Mouse (Mus musculus): ENCODE measurements around the gene Rabgap1l. TPM values are rescaled to one million over a fixed set of nuclear protein-coding genes. Genes with fewer than 3 reads are reported as not detected.
A peak's percentile ranks its signal among the peaks of the same experiment; 100 is the strongest.

Gene Rabgap1l
- polyA plus RNA-seq, 1 experiment from 2014 or later = 27.0 TPM

DNA sequence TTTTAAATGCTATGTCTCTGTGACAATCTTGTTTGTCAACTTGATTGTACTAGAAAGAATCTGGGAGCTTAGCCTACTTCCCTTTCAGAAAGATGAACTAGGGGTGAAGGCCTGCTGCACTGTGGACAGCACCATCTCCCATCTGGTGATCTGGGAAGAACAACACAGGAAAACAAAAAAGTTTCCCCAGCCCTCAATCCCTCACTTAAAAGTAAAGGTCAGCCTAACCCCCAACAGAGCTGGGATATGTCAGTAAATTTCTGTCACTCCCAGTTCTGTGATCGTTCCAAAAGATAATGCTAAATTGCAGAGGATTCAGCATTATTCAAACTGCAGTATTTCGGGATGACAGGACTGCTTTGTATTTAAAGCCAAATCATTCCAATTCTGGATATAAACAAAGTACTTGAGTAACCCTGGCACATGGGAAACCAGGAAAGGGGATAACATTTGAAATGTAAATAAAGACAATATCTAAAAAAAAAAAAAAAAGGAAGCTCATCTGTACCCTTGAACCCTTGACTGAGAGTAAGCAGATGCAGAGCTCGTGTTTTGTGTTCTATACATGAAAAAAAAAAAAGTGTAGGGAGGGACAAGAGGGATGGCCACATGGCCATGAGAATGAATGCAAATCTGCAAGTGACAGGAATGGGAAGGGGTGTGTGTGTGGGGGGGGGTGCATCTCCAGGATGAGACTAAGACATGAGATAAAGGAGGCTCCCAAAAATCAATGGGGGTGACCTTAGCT is 511.5 kb downstream of the Rabgap1l start:
- H3K9me3 ChIP-seq (replicated peaks; ENCODE audit: control insufficient read depth, low read length) = no peaks in the 10 kb centered on the region
- ATAC-seq (ENCODE audit: insufficient read depth, low FRiP score) = no peak; the same call in 1 of the 2 replicates
- H3K27ac ChIP-seq (ENCODE audit: low read length) = no peak overlapping the region
- H3K9ac ChIP-seq (ENCODE audit: low read length) = no peak overlapping the region
- no peaks in the 10 kb centered on the region for H3K4me1 ChIP-seq (ENCODE audit: control insufficient read depth, insufficient read depth, low read length)
- no peak overlapping the region for H3K4me3 ChIP-seq (replicated peaks; ENCODE audit: low read length)
- no peaks in the 10 kb centered on the region for H3K27me3 ChIP-seq (ENCODE audit: control insufficient read depth, insufficient read depth, low read length)
- 37% methylated on average over 3 of the region's 3 CpGs for whole genome bisulfite sequencing
- H3K4me2 ChIP-seq (ENCODE audit: low read depth, low read length) = no peak overlapping the region
- H3K36me3 ChIP-seq (ENCODE audit: control insufficient read depth, insufficient read depth, low read length) = no peaks in the 10 kb centered on the region

DNA sequence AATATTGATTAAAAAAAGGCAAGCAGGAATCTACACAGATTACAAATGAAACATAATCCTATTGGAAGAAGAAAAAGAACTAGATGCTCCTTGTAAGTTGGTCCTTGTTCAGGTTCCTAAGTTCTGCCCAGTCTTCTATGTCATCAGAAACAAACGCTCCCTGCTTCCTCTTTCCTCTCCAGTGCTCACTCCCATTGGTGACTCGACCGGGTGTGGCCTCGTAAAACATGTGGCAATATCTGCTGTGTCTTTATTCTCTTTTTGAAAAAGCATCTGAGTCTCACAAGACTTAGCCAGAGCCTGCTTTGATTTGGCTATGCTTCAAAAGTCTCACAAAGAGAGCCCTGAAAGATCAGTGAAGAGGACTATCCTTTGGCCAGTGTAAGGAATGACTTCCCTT is 512.4 kb downstream of the Rabgap1l start:
- Histone ChIP-seq H3K27ac (ENCODE audit: low read length) (no peak overlapping the region), H3K9ac (ENCODE audit: low read length) (no peak overlapping the region), H3K4me1 (ENCODE audit: control insufficient read depth, insufficient read depth, low read length) (no peaks in the 10 kb centered on the region; the same call in 1 of the 2 replicates), H3K36me3 (ENCODE audit: control insufficient read depth, insufficient read depth, low read length) (no peaks in the 10 kb centered on the region), H3K9me3 (replicated peaks; ENCODE audit: control insufficient read depth, low read length) (no peaks in the 10 kb centered on the region), H3K4me2 (ENCODE audit: low read depth, low read length) (no peak overlapping the region), H3K27me3 (ENCODE audit: control insufficient read depth, insufficient read depth, low read length) (no peaks in the 10 kb centered on the region), H3K4me3 (replicated peaks; ENCODE audit: low read length) (no peak overlapping the region)
- WGBS = 59% methylated on average over 4 of the region's 4 CpGs
- ATAC-seq (ENCODE audit: insufficient read depth, low FRiP score) = 0 out of 2 replicates have a peak, but pooled peaks have one; percentile 25

GRCm38 (mm10) chr1:160277940-160278682 is 514.9 kb downstream of the Rabgap1l start:
- Histone ChIP-seq H3K36me3 (ENCODE audit: control insufficient read depth, insufficient read depth, low read length) (no peaks in the 10 kb centered on the region), H3K27me3 (ENCODE audit: control insufficient read depth, insufficient read depth, low read length) (no peaks in the 10 kb centered on the region), H3K4me3 (replicated peaks; ENCODE audit: low read length) (no peak overlapping the region), H3K9me3 (replicated peaks; ENCODE audit: control insufficient read depth, low read length) (no peaks in the 10 kb centered on the region), H3K9ac (ENCODE audit: low read length) (no peak overlapping the region), H3K4me2 (ENCODE audit: low read depth, low read length) (no peak overlapping the region), H3K27ac (ENCODE audit: low read length) (no peak overlapping the region), H3K4me1 (ENCODE audit: control insufficient read depth, insufficient read depth, low read length) (no peaks in the 10 kb centered on the region; the same call in 1 of the 2 replicates)
- no peak for ATAC-seq (ENCODE audit: insufficient read depth, low FRiP score)
- 86% methylated on average over 3 of the region's 3 CpGs for WGBS

DNA sequence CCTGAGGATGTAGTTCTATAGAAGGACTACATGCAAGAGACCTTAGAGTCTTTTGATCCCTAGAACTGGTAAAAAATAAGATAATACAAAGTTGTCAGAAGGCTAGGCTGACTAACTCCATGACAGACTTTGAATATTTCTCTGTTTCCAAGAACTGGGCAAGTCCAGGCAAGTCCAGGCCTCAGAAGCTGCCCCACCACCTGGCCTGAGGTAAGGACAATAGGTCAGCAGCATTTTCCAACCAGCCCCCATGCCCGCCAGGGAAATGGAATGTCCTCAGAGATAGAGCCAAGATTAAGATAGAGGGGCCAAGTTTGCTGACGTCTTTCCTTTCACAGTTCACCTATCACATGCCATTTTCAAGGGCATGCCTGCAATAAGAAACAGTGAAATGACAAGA is 517.8 kb downstream of the Rabgap1l start:
- Histone ChIP-seq H3K4me1 (ENCODE audit: control insufficient read depth, insufficient read depth, low read length) (peaks cover 9% of the 10 kb centered on the region; the same call in 1 of the 2 replicates), H3K4me2 (ENCODE audit: low read depth, low read length) (no peak overlapping the region), H3K4me3 (replicated peaks; ENCODE audit: low read length) (no peak overlapping the region), H3K9ac (ENCODE audit: low read length) (no peak overlapping the region), H3K9me3 (replicated peaks; ENCODE audit: control insufficient read depth, low read length) (no peaks in the 10 kb centered on the region), H3K27me3 (ENCODE audit: control insufficient read depth, insufficient read depth, low read length) (no peaks in the 10 kb centered on the region), H3K27ac (ENCODE audit: low read length) (no peak overlapping the region), H3K36me3 (ENCODE audit: control insufficient read depth, insufficient read depth, low read length) (no peaks in the 10 kb centered on the region)
- 56% methylated on average over 2 of the region's 2 CpGs for WGBS
- ATAC-seq (ENCODE audit: insufficient read depth, low FRiP score) = no peak

DNA sequence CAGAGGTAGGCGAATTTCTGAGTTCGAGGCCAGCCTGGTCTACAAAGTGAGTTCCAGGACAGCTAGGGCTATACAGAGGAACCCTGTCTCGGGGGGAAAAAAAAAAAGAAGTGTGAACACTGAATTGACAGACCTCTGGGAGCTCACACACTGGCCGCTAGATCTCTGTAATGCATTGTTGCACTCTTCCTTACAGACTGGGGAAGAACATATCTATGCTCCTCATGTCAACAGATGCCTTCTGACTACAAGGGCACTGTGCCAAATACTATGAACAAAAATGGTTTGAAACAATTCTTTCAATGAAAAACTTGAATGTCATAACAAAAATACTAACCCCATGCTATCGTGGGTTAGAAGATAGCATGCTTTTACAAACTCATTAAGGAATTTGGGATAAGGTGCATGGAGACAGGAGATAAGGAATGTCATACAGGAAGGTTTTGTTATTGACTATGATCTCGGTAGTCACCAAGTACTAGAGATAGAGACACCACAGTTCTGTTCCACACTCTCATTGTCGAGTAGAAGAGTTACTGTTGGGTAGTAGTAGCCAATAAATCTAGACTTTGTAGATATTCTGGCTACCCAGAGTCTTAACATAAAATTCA is 519.8 kb downstream of the Rabgap1l start:
- ATAC-seq (ENCODE audit: insufficient read depth, low FRiP score) = no peak
- no peaks in the 10 kb centered on the region for H3K27me3 ChIP-seq (ENCODE audit: control insufficient read depth, insufficient read depth, low read length)
- no peak overlapping the region for H3K27ac ChIP-seq (ENCODE audit: low read length)
- H3K4me3 ChIP-seq (replicated peaks; ENCODE audit: low read length) = no peak overlapping the region
- H3K9me3 ChIP-seq (replicated peaks; ENCODE audit: control insufficient read depth, low read length) = no peaks in the 10 kb centered on the region
- H3K9ac ChIP-seq (ENCODE audit: low read length) = no peak overlapping the region
- H3K36me3 ChIP-seq (ENCODE audit: control insufficient read depth, insufficient read depth, low read length) = no peaks in the 10 kb centered on the region
- peaks cover 9% of the 10 kb centered on the region; the same call in 1 of the 2 replicates for H3K4me1 ChIP-seq (ENCODE audit: control insufficient read depth, insufficient read depth, low read length)
- H3K4me2 ChIP-seq (ENCODE audit: low read depth, low read length) = no peak overlapping the region
- WGBS = 77% methylated on average over 7 of the region's 7 CpGs

- Histone ChIP-seq H3K4me1 (ENCODE audit: control insufficient read depth, insufficient read depth, low read length) (peaks cover 9% of the 10 kb centered on the region; the same call in 1 of the 2 replicates), H3K4me2 (ENCODE audit: low read depth, low read length) (no peak overlapping the region), H3K27ac (ENCODE audit: low read length) (peak overlapping the region; percentile 58; the same call in 1 of the 2 replicates), H3K36me3 (ENCODE audit: control insufficient read depth, insufficient read depth, low read length) (no peaks in the 10 kb centered on the region), H3K9ac (ENCODE audit: low read length) (no peak overlapping the region), H3K9me3 (replicated peaks; ENCODE audit: control insufficient read depth, low read length) (no peaks in the 10 kb centered on the region), H3K4me3 (replicated peaks; ENCODE audit: low read length) (no peak overlapping the region), H3K27me3 (ENCODE audit: control insufficient read depth, insufficient read depth, low read length) (no peaks in the 10 kb centered on the region)
- 33% methylated on average over 1 of the region's 1 CpGs for WGBS
- ATAC-seq (ENCODE audit: insufficient read depth, low FRiP score) = peak; percentile 73; the same call in 1 of the 2 replicates
Observed at GRCm38 (mm10) chr1:160271282-160271967, 521.6 kb downstream of the Rabgap1l start.

DNA sequence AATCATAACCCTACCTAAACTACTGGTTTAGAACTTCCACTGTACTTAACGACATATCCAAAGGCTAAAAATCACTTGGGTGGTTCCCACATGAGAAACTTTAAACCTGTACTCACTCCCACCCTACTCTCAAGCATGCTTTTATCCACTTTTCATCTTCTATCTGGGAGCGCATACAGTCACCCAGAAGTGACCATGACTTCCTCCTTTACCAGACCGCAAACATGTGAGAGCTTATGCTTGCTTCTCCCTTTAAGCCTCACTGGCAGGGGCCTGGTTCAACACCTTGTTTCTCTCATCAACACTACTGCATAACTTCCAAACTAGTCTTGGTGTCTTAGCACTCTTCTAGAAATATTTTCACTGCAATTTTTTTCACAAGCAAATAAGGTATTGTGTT is 524.7 kb downstream of the Rabgap1l start:
- no peak overlapping the region for H3K9ac ChIP-seq (ENCODE audit: low read length)
- H3K27ac ChIP-seq (ENCODE audit: low read length) = no peak overlapping the region
- H3K27me3 ChIP-seq (ENCODE audit: control insufficient read depth, insufficient read depth, low read length) = no peaks in the 10 kb centered on the region
- no peak overlapping the region for H3K4me3 ChIP-seq (replicated peaks; ENCODE audit: low read length)
- no peak overlapping the region for H3K4me2 ChIP-seq (ENCODE audit: low read depth, low read length)
- 84% methylated on average over 3 of the region's 3 CpGs for WGBS
- no peaks in the 10 kb centered on the region for H3K36me3 ChIP-seq (ENCODE audit: control insufficient read depth, insufficient read depth, low read length)
- peaks cover 12% of the 10 kb centered on the region; the same call in 1 of the 2 replicates for H3K4me1 ChIP-seq (ENCODE audit: control insufficient read depth, insufficient read depth, low read length)
- no peak for ATAC-seq (ENCODE audit: insufficient read depth, low FRiP score)
- no peaks in the 10 kb centered on the region for H3K9me3 ChIP-seq (replicated peaks; ENCODE audit: control insufficient read depth, low read length)

- H3K36me3 ChIP-seq (ENCODE audit: control insufficient read depth, insufficient read depth, low read length) = no peaks in the 10 kb centered on the region
Observed at GRCm38 (mm10) chr1:160263630-160264346, 529.2 kb downstream of the Rabgap1l start.

More at GRCm38 (mm10) chr1:160263630-160264346, 529.2 kb downstream of the Rabgap1l start:
- H3K27me3 ChIP-seq (ENCODE audit: control insufficient read depth, insufficient read depth, low read length) = no peaks in the 10 kb centered on the region
- no peak overlapping the region for H3K4me2 ChIP-seq (ENCODE audit: low read depth, low read length)
- WGBS = 80% methylated on average over 16 of the region's 16 CpGs
- peak overlapping the region; percentile 21; the same call in 1 of the 2 replicates for H3K27ac ChIP-seq (ENCODE audit: low read length)
- H3K9me3 ChIP-seq (replicated peaks; ENCODE audit: control insufficient read depth, low read length) = no peaks in the 10 kb centered on the region
- ATAC-seq (ENCODE audit: insufficient read depth, low FRiP score) = no peak; the same call in 1 of the 2 replicates
- H3K4me1 ChIP-seq (ENCODE audit: control insufficient read depth, insufficient read depth, low read length) = peaks cover 10% of the 10 kb centered on the region
- H3K9ac ChIP-seq (ENCODE audit: low read length) = no peak overlapping the region
- H3K4me3 ChIP-seq (replicated peaks; ENCODE audit: low read length) = no peak overlapping the region

All from stomach, embryonic 16.5 days (tissue).